Mouse (Mus musculus): ENCODE data around the gene Eif6. TPM values are rescaled to one million over a fixed set of nuclear protein-coding genes. Genes with fewer than 3 reads are reported as not detected.
A peak's percentile ranks its signal among the peaks of the same experiment; 100 is the strongest.

Eif6 gene
- polyA plus RNA-seq, 1 experiment from 2014 or later = 251 TPM

GRCm38 (mm10) chr2:155861581-155861980 is 34.9 kb upstream of the Eif6 start:
- H3K36me3 ChIP-seq (ENCODE audit: control insufficient read depth, insufficient read depth, low read length) = peaks cover 17% of the 10 kb centered on the region
- WGBS = 88% methylated on average over 6 of the region's 6 CpGs
- no peaks in the 10 kb centered on the region for H3K9me3 ChIP-seq (ENCODE audit: control insufficient read depth, low read length)
- no peak overlapping the region for H3K4me2 ChIP-seq (ENCODE audit: low read length)
- H3K4me1 ChIP-seq (replicated peaks; ENCODE audit: control insufficient read depth, insufficient read depth, low read length) = peaks cover 10% of the 10 kb centered on the region; the same call in 1 of the 2 replicates
- H3K27me3 ChIP-seq (replicated peaks; ENCODE audit: control insufficient read depth, insufficient read depth, low read length) = no peaks in the 10 kb centered on the region
- no peak for DNase-seq (ENCODE audit: low spot score)
- no peak for ATAC-seq (replicated peaks; ENCODE audit: low FRiP score, low TSS enrichment, low read depth)
- no peak overlapping the region for H3K9ac ChIP-seq (ENCODE audit: low read length)
- no peak overlapping the region for H3K27ac ChIP-seq (ENCODE audit: low read depth)
- H3K4me3 ChIP-seq (ENCODE audit: low read depth, low read length) = no peak overlapping the region

GRCm38 (mm10) chr2:155860102-155860501 is 33.4 kb upstream of the Eif6 start:
- peaks cover 10% of the 10 kb centered on the region; the same call in 1 of the 2 replicates for H3K4me1 ChIP-seq (replicated peaks; ENCODE audit: control insufficient read depth, insufficient read depth, low read length)
- WGBS = 77% methylated on average over 7 of the region's 7 CpGs

GRCm38 (mm10) chr2:155852536-155852935 is 25.8 kb upstream of the Eif6 start:
- H3K9me3 ChIP-seq (ENCODE audit: control insufficient read depth, low read length) = no peaks in the 10 kb centered on the region

More at GRCm38 (mm10) chr2:155860102-155860501, 33.4 kb upstream of the Eif6 start:
- H3K4me3 ChIP-seq (ENCODE audit: low read depth, low read length) = no peak overlapping the region
- peaks cover 22% of the 10 kb centered on the region for H3K36me3 ChIP-seq (ENCODE audit: control insufficient read depth, insufficient read depth, low read length)
- no peak overlapping the region for H3K4me2 ChIP-seq (ENCODE audit: low read length)
- no peak for ATAC-seq (replicated peaks; ENCODE audit: low FRiP score, low TSS enrichment, low read depth)
- no peaks in the 10 kb centered on the region for H3K9me3 ChIP-seq (ENCODE audit: control insufficient read depth, low read length)
- DNase-seq (ENCODE audit: low spot score) = no peak
- no peak overlapping the region for H3K9ac ChIP-seq (ENCODE audit: low read length)
- no peaks in the 10 kb centered on the region for H3K27me3 ChIP-seq (replicated peaks; ENCODE audit: control insufficient read depth, insufficient read depth, low read length)
- H3K27ac ChIP-seq (ENCODE audit: low read depth) = no peak overlapping the region

GRCm38 (mm10) chr2:155850120-155850519 is 23.4 kb upstream of the Eif6 start:
- Histone ChIP-seq H3K9me3 (ENCODE audit: control insufficient read depth, low read length) (no peaks in the 10 kb centered on the region), H3K9ac (ENCODE audit: low read length) (no peak overlapping the region), H3K4me1 (replicated peaks; ENCODE audit: control insufficient read depth, insufficient read depth, low read length) (no peaks in the 10 kb centered on the region), H3K4me2 (ENCODE audit: low read length) (no peak overlapping the region), H3K4me3 (ENCODE audit: low read depth, low read length) (no peak overlapping the region), H3K27ac (ENCODE audit: low read depth) (no peak overlapping the region), H3K36me3 (ENCODE audit: control insufficient read depth, insufficient read depth, low read length) (peaks cover 71% of the 10 kb centered on the region), H3K27me3 (replicated peaks; ENCODE audit: control insufficient read depth, insufficient read depth, low read length) (no peaks in the 10 kb centered on the region)
- 86% methylated on average over 7 of the region's 7 CpGs for WGBS
- ATAC-seq (replicated peaks; ENCODE audit: low FRiP score, low TSS enrichment, low read depth) (no peak), DNase-seq (ENCODE audit: low spot score) (no peak)

More at GRCm38 (mm10) chr2:155852536-155852935, 25.8 kb upstream of the Eif6 start:
- 76% methylated on average over 5 of the region's 5 CpGs for WGBS
- ATAC-seq (replicated peaks; ENCODE audit: low FRiP score, low TSS enrichment, low read depth) (0 out of 2 replicates have a peak, but pooled peaks have one; percentile 24), DNase-seq (ENCODE audit: low spot score) (no peak)
- peaks cover 64% of the 10 kb centered on the region for H3K36me3 ChIP-seq (ENCODE audit: control insufficient read depth, insufficient read depth, low read length)
- H3K4me1 ChIP-seq (replicated peaks; ENCODE audit: control insufficient read depth, insufficient read depth, low read length) = no peaks in the 10 kb centered on the region
- H3K9ac ChIP-seq (ENCODE audit: low read length) = no peak overlapping the region
- no peak overlapping the region for H3K27ac ChIP-seq (ENCODE audit: low read depth)
- no peak overlapping the region for H3K4me2 ChIP-seq (ENCODE audit: low read length)
- no peak overlapping the region for H3K4me3 ChIP-seq (ENCODE audit: low read depth, low read length)
- H3K27me3 ChIP-seq (replicated peaks; ENCODE audit: control insufficient read depth, insufficient read depth, low read length) = no peaks in the 10 kb centered on the region

DNA sequence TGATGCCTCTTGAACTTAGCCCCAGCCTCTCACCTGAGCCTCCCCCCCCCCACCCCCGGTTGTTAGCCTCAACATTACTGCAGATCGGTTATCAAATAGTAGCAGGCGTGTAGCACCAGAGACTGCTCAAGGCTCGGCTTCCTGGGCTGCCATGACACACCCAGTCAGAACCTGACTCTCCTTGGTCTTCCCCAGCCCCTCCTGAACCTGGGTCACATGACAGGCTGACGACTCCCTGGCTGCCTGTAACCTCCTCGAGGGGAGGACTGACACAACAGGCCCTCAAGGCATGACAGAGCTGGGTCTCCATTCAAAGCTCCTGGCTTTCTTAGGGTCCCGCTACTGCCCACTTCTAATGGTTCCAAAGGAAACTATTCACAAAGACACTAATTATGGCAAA is 22.7 kb upstream of the Eif6 start:
- Histone ChIP-seq H3K9ac (ENCODE audit: low read length) (no peak overlapping the region), H3K9me3 (ENCODE audit: control insufficient read depth, low read length) (no peaks in the 10 kb centered on the region), H3K27me3 (replicated peaks; ENCODE audit: control insufficient read depth, insufficient read depth, low read length) (no peaks in the 10 kb centered on the region), H3K4me3 (ENCODE audit: low read depth, low read length) (no peak overlapping the region), H3K4me1 (replicated peaks; ENCODE audit: control insufficient read depth, insufficient read depth, low read length) (no peaks in the 10 kb centered on the region), H3K4me2 (ENCODE audit: low read length) (no peak overlapping the region), H3K36me3 (ENCODE audit: control insufficient read depth, insufficient read depth, low read length) (peaks cover 74% of the 10 kb centered on the region), H3K27ac (ENCODE audit: low read depth) (no peak overlapping the region)
- ATAC-seq (replicated peaks; ENCODE audit: low FRiP score, low TSS enrichment, low read depth) (no peak), DNase-seq (ENCODE audit: low spot score) (no peak)
- 51% methylated on average over 7 of the region's 7 CpGs for WGBS

DNA sequence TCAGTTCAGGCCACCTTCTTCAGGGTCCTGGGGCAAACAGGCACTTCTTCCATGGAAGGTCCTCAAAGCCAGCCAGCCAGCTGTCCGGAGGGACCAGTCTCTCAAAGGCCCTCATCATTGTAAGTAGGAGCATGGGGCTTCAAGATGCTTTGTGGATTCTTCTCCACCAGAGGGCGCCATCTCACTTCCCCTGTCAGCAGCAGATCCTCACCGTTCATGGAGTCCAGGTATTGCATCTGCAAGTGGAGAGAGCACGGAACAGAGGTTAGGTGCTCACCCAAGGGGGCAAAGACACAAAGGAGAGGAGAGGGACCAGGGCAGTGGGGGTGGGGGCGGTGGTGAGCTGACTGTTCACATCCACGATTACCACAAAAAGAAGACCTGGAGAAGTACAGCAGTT is 21.6 kb upstream of the Eif6 start:
- DNase-seq (ENCODE audit: low spot score) (peak; percentile 92), ATAC-seq (replicated peaks; ENCODE audit: low FRiP score, low TSS enrichment, low read depth) (no peak; the same call in 1 of the 2 replicates)
- H3K27ac ChIP-seq (ENCODE audit: low read depth) = no peak overlapping the region
- H3K9me3 ChIP-seq (ENCODE audit: control insufficient read depth, low read length) = no peaks in the 10 kb centered on the region
- no peak overlapping the region for H3K9ac ChIP-seq (ENCODE audit: low read length)
- H3K27me3 ChIP-seq (replicated peaks; ENCODE audit: control insufficient read depth, insufficient read depth, low read length) = no peaks in the 10 kb centered on the region
- H3K4me3 ChIP-seq (ENCODE audit: low read depth, low read length) = no peak overlapping the region
- H3K36me3 ChIP-seq (ENCODE audit: control insufficient read depth, insufficient read depth, low read length) = peaks cover 64% of the 10 kb centered on the region
- H3K4me2 ChIP-seq (ENCODE audit: low read length) = no peak overlapping the region
- 28% methylated on average over 6 of the region's 6 CpGs for WGBS
- H3K4me1 ChIP-seq (replicated peaks; ENCODE audit: control insufficient read depth, insufficient read depth, low read length) = no peaks in the 10 kb centered on the region

- WGBS = 75% methylated on average over 8 of the region's 8 CpGs
- no peak for ATAC-seq (replicated peaks; ENCODE audit: low FRiP score, low TSS enrichment, low read depth)
- no peak for DNase-seq (ENCODE audit: low spot score)
- no peak overlapping the region for H3K4me3 ChIP-seq (ENCODE audit: low read depth, low read length)
- no peak overlapping the region for H3K27ac ChIP-seq (ENCODE audit: low read depth)
- H3K9ac ChIP-seq (ENCODE audit: low read length) = no peak overlapping the region
- H3K36me3 ChIP-seq (ENCODE audit: control insufficient read depth, insufficient read depth, low read length) = peaks cover 59% of the 10 kb centered on the region
- no peaks in the 10 kb centered on the region for H3K4me1 ChIP-seq (replicated peaks; ENCODE audit: control insufficient read depth, insufficient read depth, low read length)
- no peaks in the 10 kb centered on the region for H3K9me3 ChIP-seq (ENCODE audit: control insufficient read depth, low read length)
- H3K4me2 ChIP-seq (ENCODE audit: low read length) = no peak overlapping the region
- H3K27me3 ChIP-seq (replicated peaks; ENCODE audit: control insufficient read depth, insufficient read depth, low read length) = no peaks in the 10 kb centered on the region
Observed at GRCm38 (mm10) chr2:155846930-155847329, 20.2 kb upstream of the Eif6 start.

- ATAC-seq (replicated peaks; ENCODE audit: low FRiP score, low TSS enrichment, low read depth) = no peak
- Histone ChIP-seq H3K9me3 (ENCODE audit: control insufficient read depth, low read length) (no peaks in the 10 kb centered on the region), H3K36me3 (ENCODE audit: control insufficient read depth, insufficient read depth, low read length) (no peaks in the 10 kb centered on the region), H3K4me1 (replicated peaks; ENCODE audit: control insufficient read depth, insufficient read depth, low read length) (no peaks in the 10 kb centered on the region), H3K9ac (ENCODE audit: low read length) (no peak overlapping the region), H3K27me3 (replicated peaks; ENCODE audit: control insufficient read depth, insufficient read depth, low read length) (no peaks in the 10 kb centered on the region), H3K27ac (ENCODE audit: low read depth) (no peak overlapping the region), H3K4me2 (ENCODE audit: low read length) (no peak overlapping the region), H3K4me3 (ENCODE audit: low read depth, low read length) (no peak overlapping the region)
- WGBS = 80% methylated on average over 4 of the region's 4 CpGs
- no peak for DNase-seq (ENCODE audit: low spot score)
Observed at GRCm38 (mm10) chr2:155838961-155839360, 12.2 kb upstream of the Eif6 start.

- H3K9me3 ChIP-seq (ENCODE audit: control insufficient read depth, low read length) = no peaks in the 10 kb centered on the region
- no peaks in the 10 kb centered on the region for H3K36me3 ChIP-seq (ENCODE audit: control insufficient read depth, insufficient read depth, low read length)
- no peak overlapping the region for H3K27ac ChIP-seq (ENCODE audit: low read depth)
- no peak for ATAC-seq (replicated peaks; ENCODE audit: low FRiP score, low TSS enrichment, low read depth)
- DNase-seq (ENCODE audit: low spot score) = no peak
- no peak overlapping the region for H3K9ac ChIP-seq (ENCODE audit: low read length)
- H3K4me2 ChIP-seq (ENCODE audit: low read length) = no peak overlapping the region
- H3K27me3 ChIP-seq (replicated peaks; ENCODE audit: control insufficient read depth, insufficient read depth, low read length) = no peaks in the 10 kb centered on the region
- H3K4me1 ChIP-seq (replicated peaks; ENCODE audit: control insufficient read depth, insufficient read depth, low read length) = no peaks in the 10 kb centered on the region
- no peak overlapping the region for H3K4me3 ChIP-seq (ENCODE audit: low read depth, low read length)
- WGBS = 63% methylated on average over 3 of the region's 3 CpGs
Observed at GRCm38 (mm10) chr2:155837961-155838360, 11.2 kb upstream of the Eif6 start.
